Mouse (Mus musculus) liver, embryonic 14.5 days (tissue): ENCODE data around the gene Sh3bgrl3.

Source experiments
- CTCF ChIP-seq: IDR thresholded peaks from 2 replicates; pipeline ENCODE4 v1.5.1; 2016; ENCODE audit warnings: antibody characterized with exemption, low read depth, control low read depth
- EP300 ChIP-seq: IDR thresholded peaks from 2 replicates; pipeline ENCODE4 v1.6.1; 2016; ENCODE audit warnings: antibody characterized with exemption, low read depth

DNA sequence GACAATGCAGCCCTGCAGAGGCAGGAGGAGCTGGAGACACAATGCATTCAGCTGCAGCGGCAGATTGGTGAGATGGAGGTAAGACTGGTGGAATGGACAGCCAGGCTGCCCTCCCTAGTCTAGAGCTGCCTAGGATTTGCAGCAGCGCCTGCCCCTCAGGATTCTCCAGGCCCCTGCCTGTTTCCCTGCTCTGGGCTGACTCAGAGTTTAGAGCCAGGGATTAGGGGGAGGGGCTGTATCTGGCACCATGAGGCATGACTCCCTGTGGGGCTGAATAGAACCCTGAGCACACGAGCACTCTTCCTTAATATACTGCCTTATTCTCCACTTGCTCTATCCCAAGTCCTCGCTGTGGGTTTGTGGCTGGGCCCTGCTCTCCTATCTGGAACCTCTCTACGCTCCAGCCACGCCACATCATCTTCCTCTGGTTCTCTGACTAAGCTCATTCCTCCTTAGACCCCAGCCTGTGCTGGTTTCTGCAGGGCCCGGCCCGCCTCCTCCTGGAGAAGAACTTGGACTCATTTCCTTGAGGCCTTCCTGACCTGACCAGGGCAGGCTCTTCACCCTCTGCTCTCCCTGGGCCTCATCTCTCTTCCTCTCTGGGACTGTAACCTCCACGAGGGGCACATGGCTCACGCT, 15.1 kb downstream of the Sh3bgrl3 start:
- TF ChIP-seq EP300, result no peak
- TF ChIP-seq CTCF, result no peak
